Mouse (Mus musculus) gastrocnemius, postnatal 14 days (tissue): ENCODE results near the gene Ifna4. TPM values are rescaled to one million over a fixed set of nuclear protein-coding genes. Genes with fewer than 3 reads are reported as not detected.
A peak's percentile ranks its signal among the peaks of the same experiment; 100 is the strongest.
"Not testable (repeated sequence)": the region's sequence is repeated elsewhere in the genome, so short reads cannot be mapped to it uniquely, and the experiment has no call there.

Experiments used
- DNase-seq: peaks from one replicate; pipeline ENCODE4 v3.0.0; 2021; ENCODE audit warnings: mixed read lengths
- intact Hi-C: fragments of 180-260 bp; cut with DNase I; formaldehyde crosslinking; loops from one replicate; pipeline ENCODE4 v1.15.1; 2025; ENCODE audit warnings: low total_unique reads
- long read RNA-seq, 2 experiments: library from polyadenylated mRNA; stranded (forward); transcript quantifications; one replicate each; pipeline ENCODE4 v2.0.0; 2021
- total RNA-seq, 2 experiments: library from RNA; stranded (reverse); gene quantifications; 2 replicates each; pipeline ENCODE4 v1.2.3; 2021

Gene Ifna4
- total RNA-seq: not detected
- long read RNA-seq, experiment 1: 0 reads
- long read RNA-seq, experiment 2: 0 reads

DNA sequence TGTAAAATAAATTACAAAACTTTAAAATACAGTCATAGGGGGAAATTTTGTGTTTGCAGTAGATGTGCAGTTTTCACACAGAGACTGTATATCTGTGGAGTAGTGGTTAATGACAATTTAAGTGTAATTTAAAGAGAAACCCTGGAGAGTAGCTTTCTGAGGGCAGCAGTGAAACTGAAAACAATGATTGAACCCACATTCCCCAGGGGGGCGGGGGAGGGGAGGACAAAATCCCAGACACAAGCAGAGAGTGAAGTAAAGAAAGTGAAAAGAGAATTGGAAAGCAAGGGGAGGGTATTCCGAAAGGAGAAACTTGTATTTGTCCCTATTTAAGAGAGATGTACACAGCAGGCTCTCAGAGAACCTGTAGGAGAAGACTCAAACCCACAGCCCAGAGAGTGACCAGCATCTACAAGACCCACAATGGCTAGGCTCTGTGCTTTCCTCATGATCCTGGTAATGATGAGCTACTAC is at the start of gene Ifna4:
Gene Ifna4, plus strand, starts transcription at position 424 of the 474 bp plus-strand sequence.
- intact Hi-C loops: no loop called here

DNA sequence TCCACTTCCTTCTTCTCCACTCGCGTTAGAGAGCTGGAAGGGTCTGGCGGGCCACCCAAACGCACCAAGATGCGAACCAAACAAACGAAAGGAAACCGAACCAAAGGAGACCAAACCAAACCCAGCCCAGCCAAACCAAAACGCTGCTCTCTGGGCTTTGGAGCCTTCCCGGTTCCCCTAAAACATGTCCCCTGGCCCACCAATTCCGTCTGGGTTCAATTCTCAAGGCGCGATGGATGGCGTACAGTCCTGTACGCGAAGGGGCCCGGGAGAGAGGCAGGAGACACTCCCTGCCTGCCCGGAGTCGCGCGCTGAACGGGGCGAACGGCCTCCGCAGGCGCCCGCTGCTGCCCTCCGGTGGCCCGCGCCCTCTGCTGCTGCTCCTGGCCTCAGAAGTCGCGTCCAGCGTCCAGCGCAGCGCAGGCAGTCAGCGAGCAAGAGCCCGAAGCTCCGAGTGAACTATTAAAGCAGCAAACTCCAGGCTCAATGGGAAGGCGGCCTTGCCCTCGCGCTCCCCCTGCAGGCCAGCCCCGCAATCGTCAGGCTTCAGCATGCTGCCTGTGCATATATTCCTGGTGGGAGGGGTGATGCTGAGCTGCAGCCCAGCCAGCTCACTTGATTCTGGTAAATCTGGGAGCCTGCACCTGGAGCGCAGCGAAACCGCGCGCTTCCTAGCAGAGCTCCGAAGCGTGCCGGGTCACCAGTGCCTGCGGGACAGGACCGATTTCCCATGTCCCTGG is 47.6 kb upstream of the Ifna4 start, which contains the start of gene Gm13275:
Gene Gm13275, plus strand, starts transcription at position 552 of the 740 bp plus-strand sequence.
- intact Hi-C loops: not testable (repeated sequence)
- peak; percentile 45 for DNase-seq

More for the DNA sequence above, at the start of gene Ifna4:
- no peak for DNase-seq

DNA sequence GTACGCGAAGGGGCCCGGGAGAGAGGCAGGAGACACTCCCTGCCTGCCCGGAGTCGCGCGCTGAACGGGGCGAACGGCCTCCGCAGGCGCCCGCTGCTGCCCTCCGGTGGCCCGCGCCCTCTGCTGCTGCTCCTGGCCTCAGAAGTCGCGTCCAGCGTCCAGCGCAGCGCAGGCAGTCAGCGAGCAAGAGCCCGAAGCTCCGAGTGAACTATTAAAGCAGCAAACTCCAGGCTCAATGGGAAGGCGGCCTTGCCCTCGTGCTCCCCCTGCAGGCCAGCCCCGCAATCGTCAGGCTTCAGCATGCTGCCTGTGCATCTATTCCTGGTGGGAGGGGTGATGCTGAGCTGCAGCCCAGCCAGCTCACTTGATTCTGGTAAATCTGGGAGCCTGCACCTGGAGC is 44.6 kb upstream of the Ifna4 start, which contains the start of gene Gm13279:
Gene Gm13279, plus strand, starts transcription at position 301 of the 400 bp plus-strand sequence.
- DNase-seq, intact Hi-C loops: not testable (repeated sequence)

DNA sequence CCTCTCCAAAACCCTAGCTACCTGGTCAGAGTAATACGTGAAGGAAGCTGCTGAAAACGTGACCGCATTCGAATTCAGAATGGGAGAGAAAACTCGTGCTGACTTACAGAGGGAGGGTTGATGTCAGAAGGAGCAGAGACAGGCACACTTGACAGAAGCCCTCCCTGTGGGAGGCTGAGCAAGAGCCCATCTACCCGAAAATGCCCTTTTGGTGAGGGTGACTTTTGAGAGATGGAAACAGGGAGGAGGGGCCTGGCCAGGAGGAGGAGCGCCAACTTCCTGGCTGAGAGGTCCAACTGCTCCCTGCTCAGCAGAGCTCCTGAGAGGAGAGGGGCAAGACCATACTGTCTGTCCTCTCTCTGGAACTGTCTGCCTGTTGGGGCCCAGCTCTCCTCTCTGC is 42.3 kb upstream of the Ifna4 start, which contains the start of gene Gm13285:
Gene Gm13285, plus strand, starts transcription at position 301 of the 400 bp plus-strand sequence.
- DNase-seq, intact Hi-C loops: not testable (repeated sequence)

DNA sequence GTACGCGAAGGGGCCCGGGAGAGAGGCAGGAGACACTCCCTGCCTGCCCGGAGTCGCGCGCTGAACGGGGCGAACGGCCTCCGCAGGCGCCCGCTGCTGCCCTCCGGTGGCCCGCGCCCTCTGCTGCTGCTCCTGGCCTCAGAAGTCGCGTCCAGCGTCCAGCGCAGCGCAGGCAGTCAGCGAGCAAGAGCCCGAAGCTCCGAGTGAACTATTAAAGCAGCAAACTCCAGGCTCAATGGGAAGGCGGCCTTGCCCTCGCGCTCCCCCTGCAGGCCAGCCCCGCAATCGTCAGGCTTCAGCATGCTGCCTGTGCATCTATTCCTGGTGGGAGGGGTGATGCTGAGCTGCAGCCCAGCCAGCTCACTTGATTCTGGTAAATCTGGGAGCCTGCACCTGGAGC is 38.7 kb upstream of the Ifna4 start, which contains the start of gene Gm13287:
Gene Gm13287, plus strand, starts transcription at position 301 of the 400 bp plus-strand sequence.
- intact Hi-C loops, DNase-seq: not testable (repeated sequence)

DNA sequence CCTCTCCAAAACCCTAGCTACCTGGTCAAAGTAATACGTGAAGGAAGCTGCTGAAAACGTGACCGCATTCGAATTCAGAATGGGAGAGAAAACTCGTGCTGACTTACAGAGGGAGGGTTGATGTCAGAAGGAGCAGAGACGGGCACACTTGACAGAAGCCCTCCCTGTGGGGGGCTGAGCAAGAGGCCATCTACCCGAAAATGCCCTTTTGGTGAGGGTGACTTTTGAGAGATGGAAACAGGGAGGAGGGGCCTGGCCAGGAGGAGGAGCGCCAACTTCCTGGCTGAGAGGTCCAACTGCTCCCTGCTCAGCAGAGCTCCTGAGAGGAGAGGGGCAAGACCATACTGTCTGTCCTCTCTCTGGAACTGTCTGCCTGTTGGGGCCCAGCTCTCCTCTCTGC is 36.4 kb upstream of the Ifna4 start, which contains the start of gene Gm13288:
Gene Gm13288, plus strand, starts transcription at position 301 of the 400 bp plus-strand sequence.
- intact Hi-C loops, DNase-seq: not testable (repeated sequence)

DNA sequence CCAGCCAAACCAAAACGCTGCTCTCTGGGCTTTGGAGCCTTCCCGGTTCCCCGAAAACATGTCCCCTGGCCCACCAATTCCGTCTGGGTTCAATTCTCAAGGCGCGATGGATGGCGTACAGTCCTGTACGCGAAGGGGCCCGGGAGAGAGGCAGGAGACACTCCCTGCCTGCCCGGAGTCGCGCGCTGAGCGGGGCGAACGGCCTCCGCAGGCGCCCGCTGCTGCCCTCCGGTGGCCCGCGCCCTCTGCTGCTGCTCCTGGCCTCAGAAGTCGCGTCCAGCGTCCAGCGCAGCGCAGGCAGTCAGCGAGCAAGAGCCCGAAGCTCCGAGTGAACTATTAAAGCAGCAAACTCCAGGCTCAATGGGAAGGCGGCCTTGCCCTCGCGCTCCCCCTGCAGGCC is 35.9 kb upstream of the Ifna4 start:
- intact Hi-C loops: not testable (repeated sequence)
- DNase-seq: peak; percentile 31

DNA sequence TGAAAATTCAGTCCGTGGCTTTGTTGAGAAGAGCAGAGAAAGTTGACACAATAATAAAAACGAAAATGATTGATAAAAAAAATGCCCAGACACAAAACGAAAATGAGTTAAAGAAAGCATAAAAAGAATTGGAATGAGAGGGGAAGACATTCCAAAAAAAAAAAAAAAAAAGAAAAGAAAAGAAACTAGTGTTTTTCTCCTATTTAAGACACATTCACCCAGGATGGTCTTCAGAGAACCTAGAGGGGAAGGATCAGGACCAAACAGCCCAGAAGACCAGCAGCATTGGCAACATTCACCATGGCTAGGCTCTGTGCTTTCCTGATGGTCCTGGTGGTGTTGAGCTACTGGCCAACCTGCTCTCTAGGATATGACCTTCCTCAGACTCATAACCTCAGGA is 25.7 kb upstream of the Ifna4 start, which contains the start of gene Ifna7:
Gene Ifna7, plus strand, starts transcription at position 301 of the 400 bp plus-strand sequence.
- intact Hi-C loops: no loop called here

DNA sequence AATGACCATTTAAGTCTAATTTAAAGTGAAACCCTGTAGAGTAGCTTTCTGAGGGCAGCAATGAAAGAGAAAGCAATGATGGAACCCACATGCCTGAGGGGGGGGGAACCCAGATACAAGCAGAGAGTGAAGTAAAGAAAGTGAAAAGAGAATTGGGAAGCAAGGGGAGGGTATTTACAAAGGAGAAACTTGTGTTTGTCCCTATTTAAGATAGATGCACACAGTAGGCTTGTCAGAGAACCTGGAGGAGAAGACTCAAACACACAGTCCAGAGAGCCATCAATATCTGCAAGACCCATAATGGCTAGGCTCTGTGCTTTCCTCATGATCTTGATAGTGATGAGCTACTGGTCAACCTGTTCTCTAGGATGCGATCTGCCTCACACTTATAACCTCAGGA is 22.0 kb upstream of the Ifna4 start, which contains the start of gene Ifna11:
Gene Ifna11, plus strand, starts transcription at position 301 of the 400 bp plus-strand sequence.
- no peak for DNase-seq
- intact Hi-C loops: no loop called here

More for the DNA sequence above, 25.7 kb upstream of the Ifna4 start, which contains the start of gene Ifna7:
- DNase-seq: no peak

DNA sequence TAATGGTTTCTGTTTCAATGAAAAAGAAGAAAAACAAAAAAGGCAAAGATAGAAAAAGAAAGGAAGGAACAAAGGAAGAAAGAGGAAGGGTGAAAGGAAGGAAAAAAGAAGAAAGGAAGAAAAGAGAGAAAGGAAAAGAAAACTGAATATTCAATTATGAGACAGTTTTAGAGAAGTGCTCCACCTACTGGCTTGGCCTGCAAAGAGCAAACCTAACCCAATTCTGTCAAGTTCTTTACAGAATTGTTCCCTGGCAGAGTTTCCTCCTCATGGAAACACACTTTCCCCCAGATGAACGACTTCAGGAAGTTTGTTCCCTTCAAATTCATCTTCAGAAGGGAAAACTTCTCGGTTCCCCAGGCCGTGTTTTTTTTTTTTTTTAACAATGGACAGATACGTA is 18.7 kb upstream of the Ifna4 start:
- intact Hi-C loops: no loop called here
- no peak for DNase-seq

DNA sequence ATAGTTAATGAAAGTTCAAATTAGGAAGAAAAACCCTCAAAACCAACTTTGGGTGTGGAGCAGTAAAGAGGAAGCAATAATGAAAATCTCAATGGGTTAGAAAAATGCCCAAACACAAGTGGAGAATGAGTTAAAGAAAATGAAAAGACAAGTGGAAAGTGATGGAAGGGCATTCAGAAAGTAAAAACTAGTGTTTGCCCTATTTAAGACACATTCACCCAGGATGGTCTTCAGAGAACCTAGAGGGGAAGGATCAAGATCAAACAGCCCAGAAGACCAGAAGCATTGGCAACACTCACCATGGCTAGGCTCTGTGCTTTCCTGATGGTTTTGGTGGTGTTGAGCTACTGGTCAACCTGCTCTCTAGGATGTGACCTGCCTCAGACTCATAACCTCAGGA is 14.5 kb upstream of the Ifna4 start, which contains the start of gene Ifna6:
Gene Ifna6, plus strand, starts transcription at position 301 of the 400 bp plus-strand sequence.
- DNase-seq, intact Hi-C loops: not testable (repeated sequence)

DNA sequence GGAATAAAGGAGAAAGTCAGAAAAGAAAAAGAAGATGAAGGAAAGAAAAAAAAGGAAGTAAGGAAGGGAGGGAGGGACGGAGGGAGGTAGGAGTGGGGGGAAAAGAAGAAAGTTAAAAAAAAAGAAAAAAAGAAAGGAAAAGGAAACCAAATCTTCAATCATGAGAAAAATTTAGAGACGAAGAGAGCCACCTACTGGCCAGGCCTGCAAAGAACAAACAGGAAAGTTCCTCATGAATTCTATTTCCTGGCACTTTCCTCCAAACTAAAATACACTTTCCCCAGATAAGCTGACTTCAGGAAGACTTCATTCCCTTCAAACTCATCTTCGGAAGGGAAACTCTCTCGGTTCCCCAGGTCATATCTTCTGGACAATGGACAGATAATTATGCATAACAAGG is 11.1 kb upstream of the Ifna4 start:
- intact Hi-C loops: no loop called here
- peak; percentile 5 for DNase-seq

DNA sequence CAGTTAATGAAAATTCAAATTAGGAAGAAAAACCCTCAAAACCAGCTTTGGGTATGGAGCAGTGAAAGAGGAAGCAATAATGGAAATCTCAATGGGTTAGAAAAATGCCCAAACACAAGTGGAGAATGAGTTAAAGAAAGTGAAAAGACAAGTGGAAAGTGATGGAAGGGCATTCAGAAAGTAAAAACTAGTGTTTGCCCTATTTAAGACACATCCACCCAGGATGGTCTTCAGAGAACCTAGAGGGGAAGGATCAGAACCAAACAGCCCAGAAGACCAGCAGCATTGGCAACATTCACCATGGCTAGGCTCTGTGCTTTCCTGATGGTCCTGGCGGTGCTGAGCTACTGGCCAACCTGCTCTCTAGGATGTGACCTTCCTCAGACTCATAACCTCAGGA is 6.4 kb upstream of the Ifna4 start, which contains the start of gene Ifna5:
Gene Ifna5, plus strand, starts transcription at position 301 of the 400 bp plus-strand sequence.
- intact Hi-C loops, DNase-seq: not testable (repeated sequence)

DNA sequence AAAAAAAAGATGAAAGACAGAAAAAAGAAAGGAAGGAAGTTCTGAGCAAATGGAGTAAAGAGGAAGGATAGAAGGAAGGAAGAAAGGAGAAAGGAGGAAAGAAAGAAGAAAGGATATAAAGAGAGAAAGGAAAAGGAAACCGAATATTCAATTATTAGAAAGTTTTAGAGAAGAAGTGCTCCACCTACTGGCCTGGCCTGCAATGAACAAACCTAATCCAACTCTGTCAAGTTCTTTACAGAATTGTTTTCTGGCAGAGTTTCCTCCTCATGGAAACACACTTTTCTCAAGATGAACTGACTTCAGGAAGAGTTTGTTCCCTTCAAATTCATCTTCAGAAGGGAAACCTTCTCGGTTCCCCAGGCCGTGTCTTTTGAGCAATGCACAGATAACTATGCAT is 2.8 kb upstream of the Ifna4 start:
- DNase-seq: no peak

DNA sequence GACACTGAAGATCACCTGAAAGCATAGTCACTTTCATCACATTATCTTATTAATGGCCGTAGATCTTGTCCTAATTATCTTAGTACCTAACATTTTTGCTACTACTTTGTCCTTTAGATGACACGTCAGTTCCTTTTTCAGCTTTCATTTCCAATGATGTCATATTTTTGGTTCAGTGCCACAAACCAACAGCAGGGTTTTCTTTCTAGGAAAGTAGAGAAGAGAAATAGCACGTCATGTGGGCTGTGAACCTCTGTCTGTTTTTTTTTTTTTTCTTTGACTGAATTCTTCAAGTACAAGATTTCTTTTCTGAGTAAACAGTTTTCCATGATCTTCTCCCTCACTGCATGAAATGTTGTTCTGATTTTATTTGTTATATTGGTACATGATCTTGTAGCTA is 1.6 kb upstream of the Ifna4 start:
- intact Hi-C loops: no loop called here
- no peak for DNase-seq

More for the DNA sequence above, 2.8 kb upstream of the Ifna4 start:
- intact Hi-C loops: no loop called here

DNA sequence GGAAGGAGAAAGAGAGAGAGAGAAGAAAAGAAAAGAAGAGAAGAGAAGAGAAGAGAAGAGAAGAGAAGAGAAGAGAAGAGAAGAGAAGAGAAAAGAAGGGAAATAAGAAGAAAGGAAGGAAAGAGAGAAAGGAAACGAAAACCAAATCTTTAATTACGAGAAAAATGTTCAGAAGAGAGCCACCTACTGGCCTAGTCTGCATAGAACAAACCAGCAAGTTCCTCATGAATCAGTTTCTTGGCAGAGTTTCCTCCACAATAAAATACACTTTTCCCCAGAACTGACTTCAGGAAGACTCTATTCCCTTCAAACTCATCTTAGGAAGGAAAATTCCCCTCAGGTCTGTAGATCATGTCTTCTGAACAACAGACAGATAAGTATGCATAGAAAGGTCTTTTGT is 3.7 kb downstream of the Ifna4 start:
- intact Hi-C loops: no loop called here
- DNase-seq: no peak

DNA sequence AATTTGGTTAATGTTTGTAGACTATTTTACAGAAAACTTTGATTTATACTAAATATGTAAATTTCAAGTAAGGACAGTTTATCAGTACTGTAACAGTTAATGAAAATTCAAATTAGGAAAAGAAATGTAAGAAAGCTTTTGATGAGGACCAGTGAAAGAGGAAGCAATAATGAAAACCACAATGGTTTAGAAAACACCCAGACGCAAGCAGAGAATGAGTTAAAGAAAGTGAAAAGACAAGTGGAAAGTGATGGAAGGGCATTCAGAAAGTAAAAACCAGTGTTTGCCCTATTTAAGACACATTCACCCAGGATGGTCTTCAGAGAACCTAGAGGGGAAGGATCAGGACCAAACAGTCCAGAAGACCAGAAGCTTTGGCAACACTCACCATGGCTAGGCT is 8.0 kb downstream of the Ifna4 start, which contains the start of gene Ifna1:
Gene Ifna1, plus strand, starts transcription at position 390 of the 400 bp plus-strand sequence.
- DNase-seq: no peak
- intact Hi-C loops: no loop called here

DNA sequence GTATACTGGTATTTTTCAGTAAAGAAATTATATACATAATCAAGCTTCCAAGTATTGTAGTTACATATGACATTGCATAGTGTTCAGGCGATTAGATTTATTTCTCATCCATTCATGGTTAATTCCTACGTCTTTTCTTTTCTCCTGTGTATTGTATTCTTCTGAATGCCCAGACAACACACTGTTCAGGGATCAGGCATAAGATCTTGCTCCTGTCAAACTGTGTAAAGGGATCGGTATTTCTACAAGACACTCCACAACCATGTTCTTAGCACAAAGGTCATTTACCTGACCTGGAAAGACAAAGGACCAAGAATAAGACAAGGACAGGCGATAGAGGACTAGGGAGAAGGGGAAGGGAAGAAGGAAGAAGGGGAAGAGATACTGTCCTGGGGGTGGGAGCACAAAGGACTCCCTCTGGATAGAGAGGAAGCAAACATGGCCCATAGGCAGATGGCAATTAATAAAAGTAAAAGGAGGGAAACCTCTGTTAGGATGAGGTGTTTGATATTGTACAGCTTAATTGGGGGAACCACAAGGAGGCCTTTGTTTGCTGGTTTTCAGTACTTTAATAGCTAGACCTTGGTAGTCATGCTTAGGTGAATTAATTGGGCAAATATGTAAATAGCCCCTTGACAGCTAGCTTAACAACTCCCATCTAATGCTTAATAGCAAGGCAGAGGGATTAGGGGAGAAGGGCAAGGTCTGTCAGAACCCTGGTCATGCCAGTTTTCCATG is 9.5 kb downstream of the Ifna4 start:
- DNase-seq: no peak
- intact Hi-C loops: no loop called here

DNA sequence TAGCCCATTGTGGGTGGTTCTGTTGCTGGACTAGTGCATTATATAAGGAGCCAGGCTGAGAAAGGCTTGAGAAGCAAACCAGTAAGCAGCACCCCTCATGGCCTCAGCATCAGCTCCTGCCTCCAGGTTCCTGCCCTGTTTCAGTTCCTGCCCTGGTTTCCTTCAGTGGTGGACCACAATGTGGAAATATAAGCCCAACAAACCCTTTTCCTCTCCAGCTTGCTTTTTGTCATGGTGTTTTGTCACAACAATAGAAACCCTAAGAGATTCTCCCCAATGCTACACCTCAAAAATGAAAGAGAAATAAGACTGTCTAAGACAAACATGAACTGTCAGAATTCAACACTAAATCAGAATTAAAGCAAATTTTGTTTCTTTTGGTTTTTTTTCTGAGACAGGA is 17.6 kb downstream of the Ifna4 start:
- intact Hi-C loops: no loop called here
- no peak for DNase-seq

DNA sequence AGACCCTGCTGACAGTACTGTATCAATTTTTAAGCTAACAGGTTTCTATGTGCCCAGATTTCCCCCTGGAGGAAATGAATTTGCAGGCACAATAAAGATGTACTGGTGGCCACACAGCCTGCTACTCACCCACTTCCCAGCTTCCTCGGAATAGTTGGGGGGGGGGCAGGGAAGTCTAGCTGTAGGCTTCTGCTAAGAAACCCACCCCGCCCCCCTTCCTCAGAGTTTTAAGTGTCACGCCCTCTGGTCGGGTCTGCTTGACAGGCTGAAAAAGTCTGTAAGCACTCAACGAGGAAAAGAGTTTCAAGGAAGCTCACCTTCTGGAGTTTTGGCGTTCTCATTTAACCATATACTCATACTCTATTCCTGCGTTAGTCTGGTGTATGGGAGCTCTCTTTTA is 21.6 kb downstream of the Ifna4 start:
- DNase-seq: no peak
- intact Hi-C loops: no loop called here
